Mouse (Mus musculus) intestine, embryonic 14.5 days (tissue): ENCODE results near the gene 1110051M20Rik. TPM values are rescaled to one million over a fixed set of nuclear protein-coding genes. Genes with fewer than 3 reads are reported as not detected.

Experiments
- ATAC-seq: fragments of 200-750 bp; cut with Nextera tagmentation; replicated peaks from 2 replicates; pipeline ENCODE4 v1.8.0; 2017; ENCODE audit warnings: low read depth, moderate number of reproducible peaks, moderate TSS enrichment, moderate library complexity; ENCODE audit not compliant: low FRiP score, low TSS enrichment
- DNase-seq: peaks from one replicate; pipeline ENCODE4 v3.0.0-alpha.2; 2018; ENCODE audit warnings: low spot score
- H3K27ac ChIP-seq: fragments of 300-500 bp; sonication (generic); 2 replicates; pipeline ENCODE4 v1.5.1; 2014; ENCODE audit warnings: low read depth, mild to moderate bottlenecking, control low read depth
- H3K27me3 ChIP-seq: fragments of 300-500 bp; sonication (generic); replicated peaks from 2 replicates; pipeline ENCODE4 v1.6.1; 2014; ENCODE audit warnings: low read length, control low read depth; ENCODE audit not compliant: control insufficient read depth, insufficient read depth
- H3K36me3 ChIP-seq: fragments of 300-500 bp; sonication (generic); 2 replicates; pipeline ENCODE4 v1.6.1; 2014; ENCODE audit warnings: low read length, control low read depth; ENCODE audit not compliant: control insufficient read depth, insufficient read depth
- H3K4me1 ChIP-seq: fragments of 300-500 bp; sonication (generic); replicated peaks from 2 replicates; pipeline ENCODE4 v1.6.1; 2014; ENCODE audit warnings: low read length, control low read depth, mixed read lengths; ENCODE audit not compliant: control insufficient read depth, insufficient read depth
- H3K4me2 ChIP-seq: fragments of 300-500 bp; sonication (generic); 2 replicates; pipeline ENCODE4 v1.6.1; 2014; ENCODE audit warnings: low read length
- H3K4me3 ChIP-seq: fragments of 300-500 bp; sonication (generic); 2 replicates; pipeline ENCODE4 v1.5.1; 2014; ENCODE audit warnings: low read depth, low read length, control low read depth, mixed read lengths
- H3K9ac ChIP-seq: fragments of 300-500 bp; sonication (generic); 2 replicates; pipeline ENCODE4 v1.6.1; 2014; ENCODE audit warnings: mild to moderate bottlenecking, low read length
- H3K9me3 ChIP-seq: fragments of 300-500 bp; sonication (generic); 2 replicates; pipeline ENCODE4 v1.6.1; 2016; ENCODE audit warnings: low read length, control low read depth; ENCODE audit not compliant: control insufficient read depth
- WGBS: fragments of 180-500 bp; shearing (Covaris S2); extraction: QIAGEN DNeasy Blood & Tissue Kit; methylation state at CpG from one replicate; pipeline ENCODE4 v1.1.7; 2014; 5-methylcytosine and 5-hydroxymethylcytosine counted together
- polyA plus RNA-seq: library from polyadenylated mRNA; unstranded; fragments of >200 nt; fragmentation: Nextera tagmentation; extraction: Ambion mirVana; gene quantifications from 2 replicates; pipeline ENCODE4 v1.2.1, GENCODE M21; 2014

Gene 1110051M20Rik
- polyA plus RNA-seq, 1 experiment from 2014 or later: 53.1 TPM

GRCm38 (mm10) chr2:91461341-91461740, 16.8 kb upstream of the 1110051M20Rik start:
- DNase-seq: no peak
- Histone ChIP-seq H3K36me3 (no peaks in the 10 kb centered on the region), H3K4me1 (peaks cover 35% of the 10 kb centered on the region), H3K4me3 (no peak overlapping the region), H3K27me3 (no peaks in the 10 kb centered on the region), H3K9me3 (no peaks in the 10 kb centered on the region), H3K4me2 (peak overlapping the region; percentile 12; the same call in 1 of the 2 replicates), H3K27ac (no peak overlapping the region), H3K9ac (no peak overlapping the region)
- ATAC-seq: no peak
- 45% methylated on average over 3 of the region's 3 CpGs for WGBS

DNA sequence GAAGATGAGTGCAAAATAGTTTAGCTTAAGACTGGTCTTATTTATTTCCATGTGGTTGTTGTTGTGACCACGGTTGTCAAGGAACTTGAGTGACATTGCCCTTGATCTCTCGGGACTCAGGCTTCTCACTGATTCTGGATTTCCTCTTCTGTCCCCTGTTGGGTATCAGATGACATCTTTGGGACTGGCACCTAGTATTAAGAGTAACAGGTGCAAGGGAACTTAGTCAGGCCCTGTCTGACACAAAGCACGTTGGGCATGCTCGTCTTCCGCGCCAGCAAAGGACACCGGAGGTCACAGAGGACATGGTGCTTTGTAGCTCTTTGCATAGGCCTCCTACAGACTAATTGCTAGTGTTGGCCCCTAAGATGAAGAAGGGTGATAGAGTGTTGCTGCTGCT, 16.3 kb upstream of the 1110051M20Rik start:
- DNase-seq: no peak
- Histone ChIP-seq H3K4me1 (peaks cover 39% of the 10 kb centered on the region), H3K9ac (no peak overlapping the region), H3K27me3 (no peaks in the 10 kb centered on the region), H3K9me3 (no peaks in the 10 kb centered on the region), H3K36me3 (no peaks in the 10 kb centered on the region), H3K27ac (no peak overlapping the region), H3K4me3 (no peak overlapping the region), H3K4me2 (0 out of 2 replicates have a peak overlapping the region, but pooled peaks have one; percentile 3)
- 77% methylated on average over 7 of the region's 7 CpGs for WGBS
- ATAC-seq: no peak

DNA sequence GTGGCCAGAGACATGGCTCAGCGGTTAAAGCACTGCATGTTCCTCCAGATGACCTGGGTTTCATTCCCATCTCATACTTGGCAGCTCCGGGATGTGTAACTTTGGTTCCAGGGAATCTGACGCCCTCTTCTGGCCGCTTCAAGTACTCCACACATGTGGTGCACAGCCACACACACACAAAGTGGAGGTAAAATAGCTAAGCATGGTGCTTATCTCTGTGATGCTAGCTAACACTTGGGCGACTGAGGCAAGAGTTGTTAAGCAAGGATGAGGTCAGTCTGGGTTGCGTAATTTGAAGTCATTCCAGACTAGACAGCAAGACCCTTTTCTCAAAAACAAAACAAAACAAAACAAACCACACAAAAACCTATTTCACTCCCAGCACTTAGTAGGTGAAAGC, 15.6 kb upstream of the 1110051M20Rik start:
- 92% methylated on average over 6 of the region's 6 CpGs for WGBS
- no peak overlapping the region for H3K4me3 ChIP-seq
- H3K4me2 ChIP-seq: no peak overlapping the region
- H3K9me3 ChIP-seq: no peaks in the 10 kb centered on the region
- ATAC-seq: no peak
- no peaks in the 10 kb centered on the region for H3K27me3 ChIP-seq
- DNase-seq: no peak
- H3K9ac ChIP-seq: no peak overlapping the region
- H3K27ac ChIP-seq: no peak overlapping the region
- peaks cover 39% of the 10 kb centered on the region for H3K4me1 ChIP-seq
- H3K36me3 ChIP-seq: no peaks in the 10 kb centered on the region

DNA sequence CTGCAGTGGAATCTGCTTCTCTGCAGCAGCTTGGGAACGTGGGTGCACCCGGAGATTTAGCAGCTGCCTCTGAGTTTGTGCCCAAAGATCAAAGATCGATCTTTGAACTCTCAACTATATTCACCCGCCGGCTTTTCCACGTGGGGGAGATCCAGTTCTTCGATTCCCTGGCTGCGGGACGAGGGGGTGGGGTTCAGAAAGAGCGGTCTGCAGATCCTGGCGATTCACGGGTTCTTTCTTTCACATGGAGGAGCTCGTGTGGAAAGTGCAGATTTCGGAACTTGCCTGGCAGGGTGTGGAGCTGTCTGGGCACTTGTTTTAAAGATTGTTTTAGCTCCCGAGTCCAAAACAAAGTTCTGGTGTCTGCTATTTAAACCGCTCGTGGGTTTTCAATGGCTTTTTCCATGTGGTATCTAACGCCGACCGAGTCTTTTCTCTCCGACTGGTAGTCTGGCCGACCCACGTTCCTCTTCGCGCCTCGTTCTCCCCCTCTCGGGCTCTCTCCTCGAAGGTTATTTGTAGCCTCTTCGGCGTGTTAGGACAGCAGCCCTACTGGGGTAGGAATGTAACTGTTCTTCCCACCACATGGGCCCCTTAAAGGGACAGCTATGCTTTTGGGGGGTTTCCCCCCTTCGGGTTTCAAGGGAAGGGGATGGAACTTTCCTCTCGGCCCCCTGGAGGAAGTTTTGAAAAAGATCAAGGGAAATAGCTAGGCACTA, 14.3 kb upstream of the 1110051M20Rik start:
- ATAC-seq: 0 out of 2 replicates have a peak, but pooled peaks have one; percentile 13
- H3K27me3 ChIP-seq: no peaks in the 10 kb centered on the region
- peak overlapping the region; percentile 90 for H3K27ac ChIP-seq
- H3K4me3 ChIP-seq: peak overlapping the region; percentile 88
- peak overlapping the region; percentile 68 for H3K4me2 ChIP-seq
- H3K4me1 ChIP-seq: peaks cover 39% of the 10 kb centered on the region
- no peaks in the 10 kb centered on the region for H3K9me3 ChIP-seq
- peak overlapping the region; percentile 72 for H3K9ac ChIP-seq
- peak; percentile 80 for DNase-seq
- under 1% methylated on average over 32 of the region's 32 CpGs for WGBS
- H3K36me3 ChIP-seq: no peaks in the 10 kb centered on the region

DNA sequence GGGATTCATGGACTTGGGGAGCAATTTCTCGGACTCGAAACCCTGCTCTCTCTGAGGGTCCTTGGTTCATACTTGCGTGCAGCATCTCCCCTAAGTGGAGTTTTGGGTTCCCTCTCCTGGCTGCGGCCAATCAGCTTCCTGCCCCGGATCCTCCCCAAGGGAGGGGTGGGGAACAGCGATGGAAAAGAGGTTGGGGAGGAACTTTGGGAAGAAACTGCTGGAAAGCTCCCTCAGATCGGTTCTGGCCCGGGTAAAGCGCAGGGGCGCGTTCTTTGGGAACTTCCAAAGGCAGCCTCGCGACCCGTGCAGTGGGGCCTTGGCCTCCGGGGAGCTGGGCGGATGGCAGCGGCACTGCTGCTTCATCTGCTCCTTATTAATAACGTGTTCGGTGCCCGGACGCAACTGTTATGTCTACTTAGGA, 13.8 kb upstream of the 1110051M20Rik start:
- Histone ChIP-seq H3K4me1 (peaks cover 39% of the 10 kb centered on the region), H3K4me3 (peak overlapping the region; percentile 88), H3K9me3 (no peaks in the 10 kb centered on the region), H3K9ac (peak overlapping the region; percentile 72), H3K27me3 (no peaks in the 10 kb centered on the region), H3K4me2 (peak overlapping the region; percentile 68), H3K36me3 (no peaks in the 10 kb centered on the region), H3K27ac (peak overlapping the region; percentile 90)
- peak; percentile 81 for DNase-seq
- WGBS: under 1% methylated on average over 21 of the region's 21 CpGs
- peak; percentile 43; the same call in 1 of the 2 replicates for ATAC-seq

GRCm38 (mm10) chr2:91457656-91458251, 13.2 kb upstream of the 1110051M20Rik start:
- no peaks in the 10 kb centered on the region for H3K27me3 ChIP-seq
- ATAC-seq (peak; percentile 23), DNase-seq (peak; percentile 79)
- H3K36me3 ChIP-seq: no peaks in the 10 kb centered on the region
- WGBS: 0% methylated on average over 43 of the region's 45 CpGs
- no peaks in the 10 kb centered on the region for H3K9me3 ChIP-seq
- peak overlapping the region; percentile 88 for H3K4me3 ChIP-seq
- peak overlapping the region; percentile 90 for H3K27ac ChIP-seq
- H3K4me2 ChIP-seq: peak overlapping the region; percentile 68
- peak overlapping the region; percentile 72 for H3K9ac ChIP-seq
- peaks cover 34% of the 10 kb centered on the region for H3K4me1 ChIP-seq

GRCm38 (mm10) chr2:91457259-91457655, 12.8 kb upstream of the 1110051M20Rik start, which contains the start of gene Lrp4:
Lrp4 (plus strand) TSS chr2:91457511.
- H3K9ac ChIP-seq: peak within 1 kb of the TSS; percentile 72
- H3K27ac ChIP-seq: peak within 1 kb of the TSS; percentile 90
- peak within 1 kb of the TSS; percentile 68 for H3K4me2 ChIP-seq
- peak within 1 kb of the TSS; percentile 88 for H3K4me3 ChIP-seq
- H3K27me3 ChIP-seq: no peaks in the 10 kb centered on the region
- H3K36me3 ChIP-seq: no peaks in the 10 kb centered on the region
- WGBS: 0% methylated on average over 20 of the region's 36 CpGs
- peaks cover 29% of the 10 kb centered on the region; the same call in 1 of the 2 replicates for H3K4me1 ChIP-seq
- H3K9me3 ChIP-seq: no peaks in the 10 kb centered on the region
- DNase-seq (no peak), ATAC-seq (peak; percentile 78)

- Histone ChIP-seq H3K9ac (peak overlapping the region; percentile 72; the same call in 1 of the 2 replicates), H3K4me2 (peak overlapping the region; percentile 68), H3K4me1 (peaks cover 23% of the 10 kb centered on the region; the same call in 1 of the 2 replicates), H3K9me3 (no peaks in the 10 kb centered on the region), H3K27ac (peak overlapping the region; percentile 90; the same call in 1 of the 2 replicates), H3K4me3 (peak overlapping the region; percentile 88), H3K27me3 (no peaks in the 10 kb centered on the region), H3K36me3 (no peaks in the 10 kb centered on the region)
- ATAC-seq (no peak), DNase-seq (no peak)
- WGBS: 45% methylated on average over 9 of the region's 9 CpGs
Observed at GRCm38 (mm10) chr2:91456491-91457100, 12.1 kb upstream of the 1110051M20Rik start.
